In the genomic region with DNA sequence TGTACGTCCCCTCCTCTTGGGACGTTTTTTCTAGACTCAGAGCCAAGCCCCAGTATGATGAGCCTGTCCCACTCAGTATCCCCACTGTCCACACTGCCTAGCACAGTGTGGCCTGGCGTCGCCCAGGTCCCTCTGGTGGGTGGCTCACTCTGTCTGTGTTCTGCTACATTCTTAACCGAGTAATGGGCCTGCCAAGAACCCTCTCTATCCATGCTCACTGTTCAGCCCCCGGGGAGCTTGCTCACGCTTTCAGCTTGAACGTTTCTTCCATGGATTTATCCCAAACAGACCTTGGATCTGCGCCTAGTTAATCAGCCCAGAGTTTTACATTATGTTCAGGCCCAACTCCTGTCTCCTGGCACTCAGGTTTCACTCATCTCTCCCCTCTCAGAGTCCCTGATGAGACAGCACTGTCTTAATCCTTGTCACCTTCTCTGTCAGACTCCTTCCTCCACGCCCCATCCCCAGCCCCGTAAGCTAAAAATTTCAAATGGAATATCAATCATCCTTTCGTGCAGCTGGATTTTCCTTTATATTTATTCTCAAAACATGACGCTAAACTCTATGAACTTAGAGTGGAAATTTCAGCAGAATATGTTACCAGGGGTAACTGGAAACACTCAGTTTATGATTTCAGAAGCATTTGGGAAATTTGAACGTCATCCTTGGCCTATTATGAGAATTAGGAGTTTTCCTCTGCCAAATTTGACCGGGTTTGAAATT, we compare ENCODE assay signal across 8 mouse cellular contexts.
A peak's percentile ranks its signal among the peaks of the same experiment; 100 is the strongest.
DNase-seq lines count a peak whose midpoint lies in the region; ATAC-seq and TF ChIP-seq lines count a peak whose summit lies in the region.

No protein-coding gene starts in this region.

- peaks cover 33% of the 10 kb centered on the region; the same call in 1 of the 2 replicates for H3K4me1 ChIP-seq in midbrain, postnatal 0 days (ENCODE audit: insufficient read depth, low read length)

- no peak for TF ChIP-seq CTCF in midbrain, postnatal 0 days (IDR thresholded peaks at IDR 0.05)

- 32% methylated on average over 15 of the region's 15 CpGs for WGBS in midbrain, postnatal 0 days

- H3K4me2 ChIP-seq in midbrain, postnatal 0 days (ENCODE audit: low read depth, low read length, poor library complexity, severe bottlenecking) = no peak overlapping the region

- H3K9me3 ChIP-seq in midbrain, postnatal 0 days (ENCODE audit: low read length) = no peaks in the 10 kb centered on the region

- no peak for DNase-seq in cerebellum, adult 11 months
- DNase-seq in right cerebral cortex, adult 18-20 months = peak; percentile 25
- DNase-seq in right cerebral cortex, adult 2 months (ENCODE audit: low spot score in 2 of 2) = no peak
- peak; percentile 67 for DNase-seq in heart, postnatal 4 days
- peak; percentile 64 for DNase-seq in midbrain, postnatal 0 days (ENCODE audit: low spot score)
- no peak for DNase-seq in T-cell, adult 2 months (ENCODE audit: low spot score)
- DNase-seq in B cell, adult 2 months = no peak

- H3K27me3 ChIP-seq in midbrain, postnatal 0 days (ENCODE audit: insufficient read depth, low read length) = no peaks in the 10 kb centered on the region

- peak overlapping the region; percentile 33; the same call in 1 of the 2 replicates for H3K9ac ChIP-seq in midbrain, postnatal 0 days (replicated peaks; ENCODE audit: low read length, poor library complexity, severe bottlenecking)

- no peak overlapping the region for H3K4me3 ChIP-seq in midbrain, postnatal 0 days (ENCODE audit: low read depth, low read length)

- ATAC-seq in cerebellum, adult (ENCODE audit: insufficient number of reproducible peaks, low FRiP score, low TSS enrichment) = peak; percentile 50
- ATAC-seq in midbrain, postnatal 0 days (ENCODE audit: low FRiP score) = peak; percentile 35

- peak overlapping the region; percentile 92 for H3K27ac ChIP-seq in midbrain, postnatal 0 days (ENCODE audit: low read depth, low read length)

- H3K36me3 ChIP-seq in midbrain, postnatal 0 days (ENCODE audit: insufficient read depth, low read length) = 0 out of 2 replicates have a peak, but pooled peaks cover 4% of the 10 kb centered on the region

Comparison
In these comparisons a context has a peak if more than half of its experiments do, and no peak if none do; other contexts are left out.
1. DNase-seq: peak in right cerebral cortex, adult 18-20 months (single experiment), heart, postnatal 4 days (single experiment) and midbrain, postnatal 0 days (single experiment); none in cerebellum, adult 11 months (single experiment), right cerebral cortex, adult 2 months (0 of 2), T-cell, adult 2 months (single experiment) and B cell, adult 2 months (0 of 2).